Mouse (Mus musculus) neural tube, embryonic 13.5 days (tissue): ENCODE results near the gene Slc30a6. TPM values are rescaled to one million over a fixed set of nuclear protein-coding genes. Genes with fewer than 3 reads are reported as not detected.
A peak's percentile ranks its signal among the peaks of the same experiment; 100 is the strongest.

ENCODE experiments used
- ATAC-seq: fragments of 200-750 bp; cut with Nextera tagmentation; 2 replicates; pipeline ENCODE4 v1.8.0; 2017; ENCODE audit warnings: low read depth, mild to moderate bottlenecking, moderate TSS enrichment, moderate library complexity
- H3K27ac ChIP-seq: fragments of 300-500 bp; sonication (generic); replicated peaks from 2 replicates; pipeline ENCODE4 v1.5.1; 2015; ENCODE audit warnings: moderate library complexity, mild to moderate bottlenecking, inconsistent platforms
- H3K27me3 ChIP-seq: fragments of 300-500 bp; sonication (generic); 2 replicates; pipeline ENCODE4 v1.6.1; 2015; ENCODE audit warnings: mild to moderate bottlenecking, inconsistent platforms
- H3K36me3 ChIP-seq: fragments of 300-500 bp; sonication (generic); 2 replicates; pipeline ENCODE4 v1.6.1; 2015; ENCODE audit warnings: mild to moderate bottlenecking, inconsistent platforms
- H3K4me1 ChIP-seq: fragments of 300-500 bp; sonication (generic); replicated peaks from 2 replicates; pipeline ENCODE4 v1.6.1; 2015; ENCODE audit warnings: inconsistent platforms
- H3K4me2 ChIP-seq: fragments of 300-500 bp; sonication (generic); 2 replicates; pipeline ENCODE4 v1.6.1; 2015; ENCODE audit warnings: inconsistent platforms, mild to moderate bottlenecking, moderate library complexity
- H3K4me3 ChIP-seq: fragments of 300-500 bp; sonication (generic); 2 replicates; pipeline ENCODE4 v1.5.1; 2015; ENCODE audit warnings: mild to moderate bottlenecking, inconsistent platforms
- H3K9ac ChIP-seq: fragments of 300-500 bp; sonication (generic); 2 replicates; pipeline ENCODE4 v1.6.1; 2015; ENCODE audit warnings: moderate library complexity, mild to moderate bottlenecking, inconsistent platforms
- H3K9me3 ChIP-seq: fragments of 300-500 bp; sonication (generic); 2 replicates; pipeline ENCODE4 v1.6.1; 2016; ENCODE audit warnings: inconsistent platforms
- WGBS: fragments of 180-500 bp; shearing (Covaris S2); methylation state at CpG from one replicate; pipeline ENCODE4 v1.1.7; 2015; 5-methylcytosine and 5-hydroxymethylcytosine counted together
- polyA plus RNA-seq: library from polyadenylated mRNA; unstranded; fragments of >200 nt; fragmentation: Nextera tagmentation; extraction: Ambion mirVana; gene quantifications from 2 replicates; pipeline ENCODE4 v1.2.1, GENCODE M21; 2015

Slc30a6 gene
- polyA plus RNA-seq, 1 experiment from 2014 or later: 31.2 TPM

- no peaks in the 10 kb centered on the region for H3K9me3 ChIP-seq
- H3K4me2 ChIP-seq: no peak overlapping the region
- H3K4me1 ChIP-seq: no peaks in the 10 kb centered on the region
- H3K4me3 ChIP-seq: no peak overlapping the region
- H3K27ac ChIP-seq: no peak overlapping the region
- no peak for ATAC-seq
- no peak overlapping the region for H3K9ac ChIP-seq
- 90% methylated on average over 8 of the region's 8 CpGs for WGBS
- peaks cover 87% of the 10 kb centered on the region for H3K36me3 ChIP-seq
- no peaks in the 10 kb centered on the region for H3K27me3 ChIP-seq
These were observed 17.9 kb downstream of the Slc30a6 start for GRCm38 (mm10) chr17:74413324-74413723.

DNA sequence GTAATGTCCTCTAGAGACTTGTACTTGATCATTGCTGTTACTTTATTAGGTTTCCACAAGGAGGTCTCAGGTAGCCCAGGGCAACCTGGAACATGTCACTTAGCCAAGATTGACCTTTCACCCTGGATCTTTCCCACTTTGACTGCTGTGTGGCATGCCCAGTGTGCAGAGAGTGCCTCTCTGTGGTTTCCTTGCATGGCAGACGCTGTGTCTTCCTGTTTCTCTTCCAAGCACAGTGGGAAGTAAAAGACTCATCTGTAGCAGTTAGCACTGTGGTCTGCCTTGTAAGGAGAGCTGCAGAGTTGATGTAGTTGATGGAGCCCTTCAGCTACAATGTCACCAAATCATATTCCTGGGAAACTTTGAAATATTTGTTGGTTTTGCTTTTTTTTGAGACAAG, 19.3 kb downstream of the Slc30a6 start:
- 76% methylated on average over 1 of the region's 1 CpGs for WGBS
- Histone ChIP-seq H3K4me1 (no peaks in the 10 kb centered on the region), H3K36me3 (peaks cover 89% of the 10 kb centered on the region), H3K9ac (no peak overlapping the region), H3K27ac (no peak overlapping the region), H3K27me3 (no peaks in the 10 kb centered on the region), H3K9me3 (no peaks in the 10 kb centered on the region), H3K4me2 (no peak overlapping the region), H3K4me3 (no peak overlapping the region)
- ATAC-seq: no peak

DNA sequence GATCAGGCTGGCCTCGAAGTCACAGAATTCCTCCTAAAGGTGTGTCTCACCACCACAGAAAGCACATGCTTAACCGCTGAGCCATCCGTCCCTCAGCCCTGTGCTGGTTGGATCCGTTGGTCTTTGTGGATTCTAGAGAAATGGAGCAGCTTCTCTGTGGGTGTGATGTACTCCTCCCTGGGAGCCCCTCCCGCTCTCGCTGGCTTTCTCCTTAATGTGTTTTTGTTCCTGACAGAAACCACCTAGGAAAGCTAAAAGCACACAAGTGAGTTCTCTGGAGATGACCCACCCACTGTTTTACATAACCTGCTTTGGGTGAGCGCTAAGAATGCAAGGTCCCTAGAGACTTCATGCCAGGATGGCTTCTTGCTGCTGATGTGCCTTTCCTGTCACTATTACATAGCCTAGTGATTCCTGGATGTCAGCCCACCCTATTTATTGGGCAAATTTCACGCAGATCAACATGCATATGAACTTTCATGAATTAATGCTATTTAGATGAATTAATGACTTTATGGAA, 21.5 kb downstream of the Slc30a6 start:
- Histone ChIP-seq H3K4me2 (no peak overlapping the region), H3K27ac (no peak overlapping the region), H3K4me1 (no peaks in the 10 kb centered on the region), H3K27me3 (no peaks in the 10 kb centered on the region), H3K36me3 (peaks cover 87% of the 10 kb centered on the region), H3K9me3 (no peaks in the 10 kb centered on the region), H3K9ac (no peak overlapping the region), H3K4me3 (no peak overlapping the region)
- no peak for ATAC-seq
- 88% methylated on average over 8 of the region's 8 CpGs for WGBS

GRCm38 (mm10) chr17:74418171-74418570, 22.8 kb downstream of the Slc30a6 start:
- Histone ChIP-seq H3K9ac (no peak overlapping the region), H3K4me3 (no peak overlapping the region), H3K4me2 (no peak overlapping the region), H3K4me1 (no peaks in the 10 kb centered on the region), H3K27ac (no peak overlapping the region), H3K27me3 (no peaks in the 10 kb centered on the region), H3K9me3 (no peaks in the 10 kb centered on the region), H3K36me3 (peaks cover 86% of the 10 kb centered on the region)
- ATAC-seq: no peak
- 69% methylated on average over 4 of the region's 4 CpGs for WGBS

DNA sequence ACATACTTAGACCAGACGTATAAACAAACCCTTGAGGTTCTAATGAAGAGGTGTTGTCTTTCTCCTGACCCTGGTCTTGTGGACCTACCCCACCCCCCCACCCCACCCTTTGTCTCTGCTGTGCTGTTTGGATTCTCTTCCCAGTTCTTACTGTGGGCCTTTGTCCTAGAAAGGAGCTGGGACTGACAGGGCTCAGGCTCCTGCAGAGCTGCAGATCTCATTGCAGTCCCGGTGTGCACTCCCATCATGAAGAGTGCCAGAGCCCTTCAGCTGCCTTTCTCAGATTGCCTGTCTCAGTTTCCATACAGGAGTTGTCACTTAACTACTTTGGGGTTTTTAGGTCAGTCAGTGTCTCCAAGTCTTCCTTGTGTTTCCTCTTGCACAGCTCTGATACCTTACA, 25.2 kb downstream of the Slc30a6 start:
- no peaks in the 10 kb centered on the region for H3K9me3 ChIP-seq
- no peak for ATAC-seq
- no peaks in the 10 kb centered on the region for H3K4me1 ChIP-seq
- H3K4me3 ChIP-seq: no peak overlapping the region
- H3K9ac ChIP-seq: no peak overlapping the region
- H3K4me2 ChIP-seq: no peak overlapping the region
- H3K27ac ChIP-seq: no peak overlapping the region
- 79% methylated on average over 2 of the region's 2 CpGs for WGBS
- H3K27me3 ChIP-seq: no peaks in the 10 kb centered on the region
- peaks cover 80% of the 10 kb centered on the region for H3K36me3 ChIP-seq

- Histone ChIP-seq H3K4me3 (no peak overlapping the region), H3K27ac (0 out of 2 replicates have a peak overlapping the region, but pooled peaks have one; percentile 14), H3K9me3 (no peaks in the 10 kb centered on the region), H3K27me3 (no peaks in the 10 kb centered on the region), H3K4me1 (no peaks in the 10 kb centered on the region), H3K4me2 (no peak overlapping the region), H3K9ac (no peak overlapping the region), H3K36me3 (peaks cover 74% of the 10 kb centered on the region)
- ATAC-seq: peak; percentile 95
- WGBS: 77% methylated on average over 12 of the region's 12 CpGs
These were observed 29.1 kb downstream of the Slc30a6 start for GRCm38 (mm10) chr17:74424401-74425005.

- ATAC-seq: no peak
- Histone ChIP-seq H3K9me3 (no peaks in the 10 kb centered on the region), H3K9ac (no peak overlapping the region), H3K27ac (no peak overlapping the region), H3K36me3 (peaks cover 27% of the 10 kb centered on the region), H3K27me3 (no peaks in the 10 kb centered on the region), H3K4me2 (no peak overlapping the region), H3K4me1 (no peaks in the 10 kb centered on the region), H3K4me3 (no peak overlapping the region)
- WGBS: 91% methylated on average over 8 of the region's 8 CpGs
These were observed 34.7 kb downstream of the Slc30a6 start for GRCm38 (mm10) chr17:74430074-74430473.

GRCm38 (mm10) chr17:74431481-74431880, 36.1 kb downstream of the Slc30a6 start:
- Histone ChIP-seq H3K9ac (no peak overlapping the region), H3K27me3 (no peaks in the 10 kb centered on the region), H3K4me3 (no peak overlapping the region), H3K9me3 (no peaks in the 10 kb centered on the region), H3K4me1 (no peaks in the 10 kb centered on the region), H3K36me3 (peaks cover 23% of the 10 kb centered on the region), H3K4me2 (no peak overlapping the region), H3K27ac (no peak overlapping the region)
- no peak for ATAC-seq
- 76% methylated on average over 13 of the region's 13 CpGs for WGBS

DNA sequence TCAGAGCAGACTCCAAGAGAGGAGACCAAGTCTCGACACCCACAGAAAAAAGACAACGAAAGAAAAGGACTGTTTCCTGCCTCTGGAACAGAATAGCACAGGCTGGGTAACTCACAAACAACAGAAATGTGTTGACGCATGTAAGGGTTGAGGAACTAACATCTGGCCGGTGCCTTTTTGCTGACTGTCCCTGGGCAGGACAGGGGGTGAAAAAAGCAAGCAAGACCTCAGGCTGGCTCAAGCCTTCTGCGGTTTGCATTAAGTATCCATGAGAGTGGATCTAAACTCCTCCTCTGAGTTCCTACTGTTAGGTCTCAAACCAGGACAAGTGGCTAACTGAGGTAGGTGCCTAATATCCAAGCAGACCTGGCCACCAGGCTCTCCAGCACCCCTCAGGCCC, 37.2 kb downstream of the Slc30a6 start:
- Histone ChIP-seq H3K4me1 (no peaks in the 10 kb centered on the region), H3K4me2 (no peak overlapping the region), H3K4me3 (no peak overlapping the region), H3K9me3 (no peaks in the 10 kb centered on the region), H3K27me3 (no peaks in the 10 kb centered on the region), H3K36me3 (peaks cover 11% of the 10 kb centered on the region), H3K9ac (no peak overlapping the region), H3K27ac (no peak overlapping the region)
- ATAC-seq: no peak
- 87% methylated on average over 5 of the region's 5 CpGs for WGBS

DNA sequence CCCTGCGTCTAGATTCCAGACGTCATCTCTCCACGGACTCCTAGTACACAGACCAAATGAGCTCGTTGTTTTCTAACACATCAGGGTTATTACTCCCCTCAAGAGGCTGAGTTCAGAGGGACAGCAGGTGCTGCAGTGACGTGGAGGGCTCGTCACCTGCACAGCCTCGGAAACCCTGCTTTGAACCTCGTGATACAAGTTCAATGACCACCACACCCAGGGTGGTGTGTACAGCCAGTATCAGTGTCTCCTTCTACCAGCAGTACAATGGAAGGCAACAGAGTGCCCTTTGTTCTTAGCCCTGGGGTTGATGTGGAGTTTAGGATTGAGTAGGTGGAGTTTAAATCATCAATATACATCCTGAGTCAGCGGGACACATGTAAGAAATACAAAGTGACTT, 42.4 kb downstream of the Slc30a6 start:
- Histone ChIP-seq H3K9me3 (no peaks in the 10 kb centered on the region), H3K4me1 (no peaks in the 10 kb centered on the region), H3K4me3 (no peak overlapping the region), H3K9ac (no peak overlapping the region), H3K4me2 (no peak overlapping the region), H3K27me3 (no peaks in the 10 kb centered on the region), H3K36me3 (no peaks in the 10 kb centered on the region), H3K27ac (no peak overlapping the region)
- no peak for ATAC-seq
- 83% methylated on average over 9 of the region's 9 CpGs for WGBS

- Histone ChIP-seq H3K27ac (no peak overlapping the region), H3K27me3 (no peaks in the 10 kb centered on the region), H3K9ac (no peak overlapping the region), H3K9me3 (no peaks in the 10 kb centered on the region), H3K4me1 (no peaks in the 10 kb centered on the region), H3K4me3 (no peak overlapping the region), H3K36me3 (no peaks in the 10 kb centered on the region), H3K4me2 (no peak overlapping the region)
- no peak for ATAC-seq
- 79% methylated on average over 5 of the region's 5 CpGs for WGBS
These were observed 45.1 kb downstream of the Slc30a6 start for GRCm38 (mm10) chr17:74440486-74440885.

- no peak for ATAC-seq
- 93% methylated on average over 10 of the region's 10 CpGs for WGBS
These were observed 54.4 kb downstream of the Slc30a6 start for GRCm38 (mm10) chr17:74449776-74450175.

DNA sequence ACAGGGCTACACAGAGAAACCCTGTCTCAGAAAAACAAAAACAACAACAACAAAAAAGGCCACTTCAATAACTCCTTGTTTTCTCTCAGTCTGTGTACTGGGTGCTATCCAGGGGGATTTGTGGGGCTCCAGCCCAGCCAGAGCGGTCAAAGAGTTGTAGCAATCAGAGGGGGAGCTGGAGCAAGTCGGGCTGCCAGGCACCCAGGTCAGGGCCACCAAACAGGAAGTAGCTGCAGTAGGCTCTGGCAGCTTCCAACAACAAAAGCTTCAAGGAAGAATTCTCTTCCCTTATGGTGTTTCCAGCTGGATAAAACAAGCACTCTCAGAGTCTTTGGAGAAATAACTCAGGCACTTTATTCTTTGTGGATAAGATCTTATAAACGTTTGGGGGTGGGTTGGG, 58.5 kb downstream of the Slc30a6 start:
- no peaks in the 10 kb centered on the region for H3K27me3 ChIP-seq
- no peak overlapping the region for H3K9ac ChIP-seq
- H3K4me3 ChIP-seq: no peak overlapping the region
- no peak overlapping the region for H3K4me2 ChIP-seq
- 74% methylated on average over 3 of the region's 3 CpGs for WGBS
- H3K36me3 ChIP-seq: no peaks in the 10 kb centered on the region
- no peak for ATAC-seq
- H3K27ac ChIP-seq: no peak overlapping the region
- no peaks in the 10 kb centered on the region for H3K4me1 ChIP-seq
- H3K9me3 ChIP-seq: no peaks in the 10 kb centered on the region

More at GRCm38 (mm10) chr17:74449776-74450175, 54.4 kb downstream of the Slc30a6 start:
- no peak overlapping the region for H3K9ac ChIP-seq
- H3K27me3 ChIP-seq: no peaks in the 10 kb centered on the region
- no peak overlapping the region for H3K4me3 ChIP-seq
- H3K9me3 ChIP-seq: no peaks in the 10 kb centered on the region
- H3K4me1 ChIP-seq: no peaks in the 10 kb centered on the region
- no peak overlapping the region for H3K27ac ChIP-seq
- H3K4me2 ChIP-seq: no peak overlapping the region
- no peaks in the 10 kb centered on the region for H3K36me3 ChIP-seq
